Mouse (Mus musculus): ENCODE measurements around the gene Boll.
A peak's percentile ranks its signal among the peaks of the same experiment; 100 is the strongest.

Gene Boll

GRCm38 (mm10) chr1:55237643-55238161 lies 125.6 kb downstream of the Boll start:
- peak in 1 of 2 experiments; percentile 43 for DNase-seq

GRCm38 (mm10) chr1:55236890-55237642 lies 126.2 kb downstream of the Boll start, which contains the start of gene Mars2:
TSS of gene Mars2 (plus strand) at chr1:55237177.
- DNase-seq: peak; percentile 96 to 99

GRCm38 (mm10) chr1:55236487-55236886 lies 126.8 kb downstream of the Boll start:
- DNase-seq: no peak

GRCm38 (mm10) chr1:55234910-55235520 lies 128.3 kb downstream of the Boll start:
- no peak for DNase-seq

GRCm38 (mm10) chr1:55228256-55228884 lies 134.9 kb downstream of the Boll start:
- no peak for DNase-seq

GRCm38 (mm10) chr1:55227376-55227775 lies 135.9 kb downstream of the Boll start:
- DNase-seq: no peak

- DNase-seq: peak in 1 of 2 experiments; percentile 46
These were observed 137.0 kb downstream of the Boll start, which contains the start of gene Rftn2 for GRCm38 (mm10) chr1:55226011-55226857. TSS of gene Rftn2 (minus strand) at chr1:55226782.

- DNase-seq: no peak
These were observed 137.9 kb downstream of the Boll start for GRCm38 (mm10) chr1:55225398-55225797.

- DNase-seq: no peak
These were observed 139.2 kb downstream of the Boll start for GRCm38 (mm10) chr1:55224111-55224510.

GRCm38 (mm10) chr1:55223026-55223425 lies 140.2 kb downstream of the Boll start:
- no peak for DNase-seq

GRCm38 (mm10) chr1:55221352-55221751 lies 141.9 kb downstream of the Boll start:
- DNase-seq: peak in 1 of 2 experiments; percentile 16

- DNase-seq: no peak
These were observed 146.1 kb downstream of the Boll start for GRCm38 (mm10) chr1:55217191-55217590.

GRCm38 (mm10) chr1:55215185-55215813 lies 148.0 kb downstream of the Boll start:
- peak; percentile 51 to 56 for DNase-seq

- DNase-seq: no peak
These were observed 149.3 kb downstream of the Boll start for GRCm38 (mm10) chr1:55213936-55214335.

- DNase-seq: no peak
These were observed 149.8 kb downstream of the Boll start for GRCm38 (mm10) chr1:55213475-55213874.

- DNase-seq: no peak
These were observed 150.5 kb downstream of the Boll start for GRCm38 (mm10) chr1:55212771-55213170.

- no peak for DNase-seq
These were observed 152.2 kb downstream of the Boll start for GRCm38 (mm10) chr1:55211081-55211480.

- peak; percentile 33 to 47 for DNase-seq
These were observed 152.9 kb downstream of the Boll start for GRCm38 (mm10) chr1:55210202-55210965.

GRCm38 (mm10) chr1:55208500-55209140 lies 154.6 kb downstream of the Boll start:
- DNase-seq: no peak

GRCm38 (mm10) chr1:55207561-55207960 lies 155.7 kb downstream of the Boll start:
- DNase-seq: no peak
